Mouse (Mus musculus): ENCODE measurements around the gene Ints7.

GRCm38 (mm10) chr1:191534896-191535295 is 40.5 kb upstream of the Ints7 start:
- TF ChIP-seq POLR2A (IDR thresholded peaks at IDR 0.05; ENCODE audit: borderline replicate concordance, extremely low read depth, low read depth, low read length) (no peak), CTCF (IDR thresholded peaks at IDR 0.05; ENCODE audit: insufficient read depth, low read length) (no peak)
